Mouse (Mus musculus) embryonic facial prominence, embryonic 11.5 days (tissue): ENCODE measurements around the gene Rrp7a. TPM values are rescaled to one million over a fixed set of nuclear protein-coding genes. Genes with fewer than 3 reads are reported as not detected.

Source experiments
- ATAC-seq: fragments of 200-750 bp; cut with Nextera tagmentation; replicated peaks from 2 replicates; pipeline ENCODE4 v1.8.0; 2017; ENCODE audit warnings: low read depth; ENCODE audit not compliant: insufficient number of reproducible peaks, low FRiP score, low TSS enrichment
- DNase-seq: peaks from one replicate; pipeline ENCODE4 v3.0.0-alpha.2; 2015; ENCODE audit warnings: low spot score
- H3K27ac ChIP-seq: fragments of 300-500 bp; sonication (generic); replicated peaks from 2 replicates; pipeline ENCODE4 v1.5.1; 2014; ENCODE audit warnings: mild to moderate bottlenecking, low read depth, low read length, control low read depth
- H3K27me3 ChIP-seq: fragments of 300-500 bp; sonication (generic); 2 replicates; pipeline ENCODE4 v1.6.1; 2014; ENCODE audit warnings: mild to moderate bottlenecking, low read length, moderate library complexity, mixed read lengths; ENCODE audit not compliant: control insufficient read depth, insufficient read depth
- H3K36me3 ChIP-seq: fragments of 300-500 bp; sonication (generic); replicated peaks from 2 replicates; pipeline ENCODE4 v1.6.1; 2014; ENCODE audit warnings: low read depth, mild to moderate bottlenecking, low read length, moderate library complexity, mixed read lengths; ENCODE audit not compliant: control insufficient read depth, insufficient read depth
- H3K4me1 ChIP-seq: fragments of 300-500 bp; sonication (generic); 2 replicates; pipeline ENCODE4 v1.6.1; 2014; ENCODE audit warnings: low read length, mixed read lengths; ENCODE audit not compliant: control insufficient read depth, insufficient read depth
- H3K4me2 ChIP-seq: fragments of 300-500 bp; sonication (generic); 2 replicates; pipeline ENCODE4 v1.6.1; 2014; ENCODE audit warnings: low read depth, mild to moderate bottlenecking, control low read depth, low read length, moderate library complexity
- H3K4me3 ChIP-seq: fragments of 300-500 bp; sonication (generic); 2 replicates; pipeline ENCODE4 v1.5.1; 2014; ENCODE audit warnings: low read depth, low read length, control low read depth
- H3K9ac ChIP-seq: fragments of 300-500 bp; sonication (generic); replicated peaks from 2 replicates; pipeline ENCODE4 v1.6.1; 2014; ENCODE audit warnings: mild to moderate bottlenecking, control low read depth, low read length
- H3K9me3 ChIP-seq: fragments of 300-500 bp; sonication (generic); replicated peaks from 2 replicates; pipeline ENCODE4 v1.6.1; 2016; ENCODE audit warnings: mild to moderate bottlenecking, low read length, inconsistent platforms, mixed read lengths; ENCODE audit not compliant: control insufficient read depth
- WGBS: fragments of 180-500 bp; shearing (Covaris S2); extraction: QIAGEN DNeasy Blood & Tissue Kit; methylation state at CpG from one replicate; pipeline ENCODE4 v1.1.7; 2014; 5-methylcytosine and 5-hydroxymethylcytosine counted together
- polyA plus RNA-seq: library from polyadenylated mRNA; unstranded; fragments of >200 nt; fragmentation: Nextera tagmentation; extraction: Ambion mirVana; gene quantifications from 2 replicates; pipeline ENCODE4 v1.2.1, GENCODE M21; 2014

The Rrp7a gene
- polyA plus RNA-seq, 1 experiment from 2014 or later = 57.9 TPM

- WGBS = 87% methylated on average over 8 of the region's 8 CpGs
Observed at GRCm38 (mm10) chr15:83167550-83168065, 45.0 kb upstream of the Rrp7a start.

GRCm38 (mm10) chr15:83167126-83167525 lies 44.5 kb upstream of the Rrp7a start:
- 0 out of 2 replicates have a peak overlapping the region, but pooled peaks have one; percentile 32 for H3K9ac ChIP-seq
- ATAC-seq (0 out of 2 replicates have a peak, but pooled peaks have one; percentile 20), DNase-seq (peak; percentile 46)
- H3K27ac ChIP-seq = no peak overlapping the region
- 67% methylated on average over 5 of the region's 5 CpGs for WGBS
- no peak overlapping the region for H3K4me3 ChIP-seq
- H3K9me3 ChIP-seq = no peaks in the 10 kb centered on the region
- no peaks in the 10 kb centered on the region for H3K36me3 ChIP-seq
- H3K4me1 ChIP-seq = peaks cover 2% of the 10 kb centered on the region; the same call in 1 of the 2 replicates
- no peak overlapping the region for H3K4me2 ChIP-seq
- H3K27me3 ChIP-seq = no peaks in the 10 kb centered on the region

More at GRCm38 (mm10) chr15:83167550-83168065, 45.0 kb upstream of the Rrp7a start:
- Histone ChIP-seq H3K36me3 (no peaks in the 10 kb centered on the region), H3K9me3 (no peaks in the 10 kb centered on the region), H3K4me3 (no peak overlapping the region), H3K4me2 (no peak overlapping the region), H3K9ac (peak overlapping the region; percentile 32; the same call in 1 of the 2 replicates), H3K4me1 (peaks cover 2% of the 10 kb centered on the region; the same call in 1 of the 2 replicates), H3K27me3 (no peaks in the 10 kb centered on the region), H3K27ac (no peak overlapping the region)
- no peak for ATAC-seq
- DNase-seq = no peak

- 93% methylated on average over 3 of the region's 3 CpGs for WGBS
- Histone ChIP-seq H3K4me1 (no peaks in the 10 kb centered on the region), H3K9me3 (no peaks in the 10 kb centered on the region), H3K9ac (no peak overlapping the region), H3K27ac (no peak overlapping the region), H3K27me3 (no peaks in the 10 kb centered on the region), H3K36me3 (no peaks in the 10 kb centered on the region), H3K4me2 (no peak overlapping the region), H3K4me3 (no peak overlapping the region)
- DNase-seq = no peak
- no peak for ATAC-seq
Observed at GRCm38 (mm10) chr15:83166642-83167041, 44.0 kb upstream of the Rrp7a start.

- H3K9me3 ChIP-seq = no peaks in the 10 kb centered on the region
- no peak overlapping the region for H3K9ac ChIP-seq
- no peak overlapping the region for H3K4me2 ChIP-seq
- no peak overlapping the region for H3K4me3 ChIP-seq
- no peaks in the 10 kb centered on the region for H3K27me3 ChIP-seq
- H3K36me3 ChIP-seq = no peaks in the 10 kb centered on the region
- no peak overlapping the region for H3K27ac ChIP-seq
- H3K4me1 ChIP-seq = no peaks in the 10 kb centered on the region
- no peak for DNase-seq
- WGBS = 92% methylated on average over 13 of the region's 13 CpGs
- ATAC-seq = no peak
Observed at GRCm38 (mm10) chr15:83165526-83166315, 43.1 kb upstream of the Rrp7a start.

GRCm38 (mm10) chr15:83164971-83165471 lies 42.4 kb upstream of the Rrp7a start:
- no peak overlapping the region for H3K4me3 ChIP-seq
- H3K9ac ChIP-seq = no peak overlapping the region
- no peaks in the 10 kb centered on the region for H3K27me3 ChIP-seq
- H3K4me2 ChIP-seq = no peak overlapping the region
- no peaks in the 10 kb centered on the region for H3K9me3 ChIP-seq
- no peak for ATAC-seq
- WGBS = 67% methylated on average over 5 of the region's 5 CpGs
- H3K36me3 ChIP-seq = no peaks in the 10 kb centered on the region
- H3K27ac ChIP-seq = no peak overlapping the region
- H3K4me1 ChIP-seq = no peaks in the 10 kb centered on the region
- DNase-seq = no peak

GRCm38 (mm10) chr15:83162818-83163485 lies 40.4 kb upstream of the Rrp7a start:
- no peak for ATAC-seq
- H3K4me1 ChIP-seq = no peaks in the 10 kb centered on the region
- no peak overlapping the region for H3K4me3 ChIP-seq
- H3K4me2 ChIP-seq = no peak overlapping the region
- no peaks in the 10 kb centered on the region for H3K27me3 ChIP-seq
- WGBS = 83% methylated on average over 11 of the region's 11 CpGs
- no peak overlapping the region for H3K9ac ChIP-seq
- DNase-seq = no peak
- peaks cover 6% of the 10 kb centered on the region; the same call in 1 of the 2 replicates for H3K36me3 ChIP-seq
- H3K27ac ChIP-seq = no peak overlapping the region
- no peaks in the 10 kb centered on the region for H3K9me3 ChIP-seq

- Histone ChIP-seq H3K27ac (no peak overlapping the region), H3K36me3 (peaks cover 6% of the 10 kb centered on the region; the same call in 1 of the 2 replicates), H3K27me3 (no peaks in the 10 kb centered on the region), H3K4me1 (no peaks in the 10 kb centered on the region), H3K9ac (no peak overlapping the region), H3K4me3 (no peak overlapping the region), H3K9me3 (no peaks in the 10 kb centered on the region), H3K4me2 (no peak overlapping the region)
- DNase-seq (no peak), ATAC-seq (no peak)
- WGBS = 89% methylated on average over 4 of the region's 4 CpGs
Observed at GRCm38 (mm10) chr15:83162001-83162400, 39.4 kb upstream of the Rrp7a start.
